4 mouse cellular contexts compared by ENCODE assay signal in genomic region chr10:106058050-106058449, GRCm38 (mm10).
"Had no signal": no experiment of that assay in that cellular context is flagged by ENCODE, and none has a peak within 500 bp of the region (broad histone marks: within the 10 kb centered on the region; RNA-seq: fewer than 3 reads in every experiment).

No protein-coding gene starts in this region.

- H3K4me1 ChIP-seq: neural tube, embryonic 13.5 days; neural tube, embryonic 15.5 days; stomach, embryonic 15.5 days had no signal

- H3K9ac ChIP-seq: neural tube, embryonic 13.5 days; neural tube, embryonic 15.5 days; stomach, embryonic 15.5 days had no signal

- H3K4me2 ChIP-seq: neural tube, embryonic 13.5 days; neural tube, embryonic 15.5 days; stomach, embryonic 15.5 days had no signal

- H3K36me3 ChIP-seq: neural tube, embryonic 13.5 days; neural tube, embryonic 15.5 days; stomach, embryonic 15.5 days had no signal

- H3K27ac ChIP-seq: neural tube, embryonic 13.5 days; neural tube, embryonic 15.5 days; stomach, embryonic 15.5 days; stomach, postnatal 0 days had no signal

- H3K9me3 ChIP-seq: neural tube, embryonic 13.5 days; neural tube, embryonic 15.5 days; stomach, embryonic 15.5 days had no signal

- H3K27me3 ChIP-seq: neural tube, embryonic 13.5 days; neural tube, embryonic 15.5 days; stomach, embryonic 15.5 days had no signal

- H3K4me3 ChIP-seq: neural tube, embryonic 13.5 days; neural tube, embryonic 15.5 days; stomach, embryonic 15.5 days had no signal
